Mouse (Mus musculus) neural tube, embryonic 15.5 days (tissue): ENCODE measurements around the gene Tcf7. TPM values are rescaled to one million over a fixed set of nuclear protein-coding genes. Genes with fewer than 3 reads are reported as not detected.

ENCODE experiments used
- ATAC-seq: fragments of 200-750 bp; cut with Nextera tagmentation; 2 replicates; pipeline ENCODE4 v1.8.0; 2017; ENCODE audit warnings: mild to moderate bottlenecking, moderate TSS enrichment, moderate library complexity; ENCODE audit not compliant: low FRiP score
- H3K27ac ChIP-seq: fragments of 300-500 bp; sonication (generic); replicated peaks from 2 replicates; pipeline ENCODE4 v1.5.1; 2015; ENCODE audit warnings: mild to moderate bottlenecking, inconsistent platforms
- H3K27me3 ChIP-seq: fragments of 300-500 bp; sonication (generic); replicated peaks from 2 replicates; pipeline ENCODE4 v1.6.1; 2015; ENCODE audit warnings: inconsistent platforms
- H3K36me3 ChIP-seq: fragments of 300-500 bp; sonication (generic); 2 replicates; pipeline ENCODE4 v1.6.1; 2015; ENCODE audit warnings: inconsistent platforms
- H3K4me1 ChIP-seq: fragments of 300-500 bp; sonication (generic); 2 replicates; pipeline ENCODE4 v1.6.1; 2015; ENCODE audit warnings: inconsistent platforms
- H3K4me2 ChIP-seq: fragments of 300-500 bp; sonication (generic); 2 replicates; pipeline ENCODE4 v1.6.1; 2015; ENCODE audit warnings: inconsistent platforms, mild to moderate bottlenecking, moderate library complexity
- H3K4me3 ChIP-seq: fragments of 300-500 bp; sonication (generic); replicated peaks from 2 replicates; pipeline ENCODE4 v1.5.1; 2015; ENCODE audit warnings: mild to moderate bottlenecking, inconsistent platforms
- H3K9ac ChIP-seq: fragments of 300-500 bp; sonication (generic); replicated peaks from 2 replicates; pipeline ENCODE4 v1.6.1; 2015; ENCODE audit warnings: mild to moderate bottlenecking, inconsistent platforms
- H3K9me3 ChIP-seq: fragments of 300-500 bp; sonication (generic); replicated peaks from 2 replicates; pipeline ENCODE4 v1.6.1; 2016; ENCODE audit warnings: inconsistent platforms
- WGBS: fragments of 180-500 bp; shearing (Covaris S2); methylation state at CpG from one replicate; pipeline ENCODE4 v1.1.7; 2015; ENCODE audit warnings: mixed read lengths; 5-methylcytosine and 5-hydroxymethylcytosine counted together
- polyA plus RNA-seq: library from polyadenylated mRNA; unstranded; fragments of >200 nt; fragmentation: Nextera tagmentation; extraction: Ambion mirVana; gene quantifications from 2 replicates; pipeline ENCODE4 v1.2.1, GENCODE M21; 2015

Gene Tcf7
- polyA plus RNA-seq, 1 experiment from 2014 or later, result 5.0 TPM

DNA sequence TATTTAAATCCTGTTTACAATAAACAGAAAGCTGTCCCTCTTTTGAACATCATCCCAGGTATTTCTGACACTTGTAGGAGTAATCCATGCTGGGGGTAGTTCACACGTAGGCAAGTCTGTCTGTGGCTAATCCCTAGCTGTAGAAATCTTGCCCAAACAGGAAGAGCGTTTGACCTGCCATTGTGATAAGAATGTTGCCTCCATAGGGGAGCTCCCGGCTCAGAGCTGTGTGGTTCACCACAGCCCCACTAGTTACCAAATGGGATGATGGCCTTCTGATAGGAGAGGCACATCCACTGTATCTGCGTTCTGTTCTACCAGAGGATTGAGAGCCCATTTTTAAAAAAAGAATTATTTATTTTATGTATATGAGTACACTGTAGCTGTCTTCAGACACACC lies 22.5 kb upstream of the Tcf7 start:
- no peaks in the 10 kb centered on the region for H3K27me3 ChIP-seq
- no peaks in the 10 kb centered on the region for H3K36me3 ChIP-seq
- no peaks in the 10 kb centered on the region for H3K4me1 ChIP-seq
- WGBS, result 74% methylated on average over 4 of the region's 4 CpGs
- no peaks in the 10 kb centered on the region for H3K9me3 ChIP-seq
- ATAC-seq, result no peak
- H3K4me3 ChIP-seq, result no peak overlapping the region
- H3K9ac ChIP-seq, result no peak overlapping the region
- H3K4me2 ChIP-seq, result no peak overlapping the region
- no peak overlapping the region for H3K27ac ChIP-seq

DNA sequence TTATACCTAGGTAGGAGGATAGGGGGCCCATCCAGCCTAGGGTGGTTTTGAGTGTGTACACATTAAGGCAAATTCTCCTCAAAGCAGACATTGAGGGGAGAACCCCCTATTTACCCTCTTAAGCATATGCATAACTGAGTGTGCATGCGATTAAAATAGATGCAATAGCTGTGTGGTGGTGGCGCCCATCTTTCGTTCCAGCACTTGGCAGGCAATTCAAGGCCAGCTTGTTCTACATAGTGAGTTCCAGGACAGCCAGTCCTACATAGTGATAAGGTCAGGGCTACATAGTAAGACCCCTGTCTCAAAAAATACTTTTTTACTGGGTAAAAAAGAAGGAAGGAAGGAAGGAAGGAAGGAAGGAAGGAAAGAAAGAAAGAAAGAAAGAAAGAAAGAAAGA lies 19.9 kb upstream of the Tcf7 start:
- no peaks in the 10 kb centered on the region for H3K27me3 ChIP-seq
- H3K4me1 ChIP-seq, result no peaks in the 10 kb centered on the region
- no peak overlapping the region for H3K4me2 ChIP-seq
- 95% methylated on average over 3 of the region's 3 CpGs for WGBS
- no peaks in the 10 kb centered on the region for H3K36me3 ChIP-seq
- no peak for ATAC-seq
- no peak overlapping the region for H3K9ac ChIP-seq
- no peak overlapping the region for H3K27ac ChIP-seq
- H3K4me3 ChIP-seq, result no peak overlapping the region
- H3K9me3 ChIP-seq, result no peaks in the 10 kb centered on the region

DNA sequence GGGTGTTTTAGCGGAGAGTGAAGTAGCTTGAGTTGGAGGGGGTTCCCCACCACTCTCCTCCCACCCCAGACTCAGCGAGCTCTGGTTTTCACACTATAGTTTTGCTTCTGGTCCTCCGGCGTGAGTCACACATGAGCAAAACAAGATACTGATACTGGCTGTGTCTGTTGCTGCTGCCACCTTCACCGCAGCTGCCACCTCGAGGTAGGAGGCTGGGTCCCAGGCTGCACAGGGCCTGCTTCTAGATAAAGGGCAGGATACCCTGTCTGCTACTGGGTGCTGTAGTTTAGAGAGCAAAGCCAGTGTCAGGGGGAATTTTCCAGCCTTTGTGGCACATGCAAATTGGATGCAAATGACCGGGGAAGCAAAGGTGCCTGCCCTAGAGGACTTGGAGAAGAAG lies 16.9 kb upstream of the Tcf7 start:
- no peaks in the 10 kb centered on the region for H3K27me3 ChIP-seq

DNA sequence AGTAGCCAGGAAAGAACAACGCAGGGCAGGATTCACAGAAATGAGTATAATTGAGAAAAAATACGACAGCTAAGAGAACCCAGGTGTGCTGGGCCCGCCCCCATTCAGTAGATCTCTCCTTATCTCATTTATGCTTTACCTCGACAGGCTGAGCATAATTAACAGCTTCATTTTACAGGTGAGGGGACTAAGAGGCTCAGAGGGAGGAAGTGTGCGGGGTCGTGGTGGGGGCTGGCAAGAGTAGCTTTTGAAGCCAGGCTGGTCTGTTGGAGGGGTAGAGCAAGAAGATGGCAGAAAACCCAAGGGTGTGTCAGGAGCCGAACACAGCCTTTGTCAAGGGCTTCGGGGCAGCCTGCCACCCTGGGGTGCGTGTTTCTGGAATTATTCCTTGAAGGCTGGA lies 16.1 kb upstream of the Tcf7 start:
- no peak for ATAC-seq
- no peak overlapping the region for H3K4me2 ChIP-seq
- no peak overlapping the region for H3K9ac ChIP-seq
- no peaks in the 10 kb centered on the region for H3K27me3 ChIP-seq
- no peaks in the 10 kb centered on the region for H3K36me3 ChIP-seq
- WGBS, result 78% methylated on average over 9 of the region's 9 CpGs
- no peak overlapping the region for H3K4me3 ChIP-seq
- H3K27ac ChIP-seq, result no peak overlapping the region
- H3K9me3 ChIP-seq, result no peaks in the 10 kb centered on the region
- H3K4me1 ChIP-seq, result peaks cover 2% of the 10 kb centered on the region; the same call in 1 of the 2 replicates

More for the DNA sequence above, 16.9 kb upstream of the Tcf7 start:
- ATAC-seq, result no peak
- no peak overlapping the region for H3K27ac ChIP-seq
- H3K4me1 ChIP-seq, result peaks cover 2% of the 10 kb centered on the region; the same call in 1 of the 2 replicates
- H3K4me3 ChIP-seq, result no peak overlapping the region
- H3K9ac ChIP-seq, result no peak overlapping the region
- 72% methylated on average over 7 of the region's 7 CpGs for WGBS
- H3K9me3 ChIP-seq, result no peaks in the 10 kb centered on the region
- H3K36me3 ChIP-seq, result no peaks in the 10 kb centered on the region
- H3K4me2 ChIP-seq, result no peak overlapping the region

DNA sequence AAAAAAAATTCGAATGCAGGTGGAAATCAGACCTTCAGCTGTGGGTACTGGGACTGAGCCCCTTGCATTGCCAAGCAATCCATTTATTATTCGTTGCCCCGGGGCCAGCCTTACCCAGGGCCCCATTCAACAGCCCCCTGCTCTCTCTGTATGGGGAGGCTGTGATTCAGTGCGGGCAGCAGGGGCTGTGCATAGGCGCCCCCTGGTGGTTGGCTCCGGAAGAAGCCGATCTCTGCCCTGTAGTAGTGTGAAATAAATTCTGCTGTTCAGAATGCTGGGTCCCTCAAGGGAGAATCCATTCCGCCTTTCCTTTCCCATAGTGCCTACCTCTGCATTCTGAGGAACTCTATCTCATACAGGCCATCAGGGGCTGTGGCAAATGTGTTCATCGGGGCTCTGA lies 14.5 kb upstream of the Tcf7 start:
- H3K36me3 ChIP-seq, result no peaks in the 10 kb centered on the region
- no peak overlapping the region for H3K9ac ChIP-seq
- no peak overlapping the region for H3K4me3 ChIP-seq
- H3K4me2 ChIP-seq, result no peak overlapping the region
- no peak overlapping the region for H3K27ac ChIP-seq
- no peaks in the 10 kb centered on the region for H3K27me3 ChIP-seq
- peaks cover 2% of the 10 kb centered on the region; the same call in 1 of the 2 replicates for H3K4me1 ChIP-seq
- no peaks in the 10 kb centered on the region for H3K9me3 ChIP-seq
- no peak for ATAC-seq
- 15% methylated on average over 9 of the region's 9 CpGs for WGBS

DNA sequence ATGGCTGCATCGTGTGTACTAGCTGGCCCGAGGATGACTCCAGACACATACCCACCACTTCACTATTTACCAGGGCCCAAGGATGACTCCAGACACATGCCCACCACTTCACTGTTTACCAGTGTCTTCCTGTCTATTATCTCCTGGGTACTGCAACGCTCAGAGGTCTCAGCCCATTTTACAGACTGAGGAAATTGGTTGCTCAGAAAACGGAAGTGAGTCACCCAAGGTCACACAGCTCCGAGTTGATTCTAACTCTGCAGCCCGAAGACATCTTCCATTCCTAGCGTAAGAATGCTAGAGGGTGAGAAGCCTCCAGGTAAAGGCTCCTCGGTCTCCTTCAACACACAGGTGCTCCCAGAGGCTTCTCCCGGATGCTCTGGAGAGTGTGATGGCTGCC lies 11.3 kb upstream of the Tcf7 start:
- H3K9me3 ChIP-seq, result no peaks in the 10 kb centered on the region
- H3K36me3 ChIP-seq, result no peaks in the 10 kb centered on the region
- no peak overlapping the region for H3K4me3 ChIP-seq
- H3K4me2 ChIP-seq, result no peak overlapping the region
- no peaks in the 10 kb centered on the region for H3K27me3 ChIP-seq
- 87% methylated on average over 9 of the region's 9 CpGs for whole genome bisulfite sequencing
- no peak overlapping the region for H3K9ac ChIP-seq
- no peak for ATAC-seq
- H3K27ac ChIP-seq, result no peak overlapping the region
- peaks cover 2% of the 10 kb centered on the region; the same call in 1 of the 2 replicates for H3K4me1 ChIP-seq

DNA sequence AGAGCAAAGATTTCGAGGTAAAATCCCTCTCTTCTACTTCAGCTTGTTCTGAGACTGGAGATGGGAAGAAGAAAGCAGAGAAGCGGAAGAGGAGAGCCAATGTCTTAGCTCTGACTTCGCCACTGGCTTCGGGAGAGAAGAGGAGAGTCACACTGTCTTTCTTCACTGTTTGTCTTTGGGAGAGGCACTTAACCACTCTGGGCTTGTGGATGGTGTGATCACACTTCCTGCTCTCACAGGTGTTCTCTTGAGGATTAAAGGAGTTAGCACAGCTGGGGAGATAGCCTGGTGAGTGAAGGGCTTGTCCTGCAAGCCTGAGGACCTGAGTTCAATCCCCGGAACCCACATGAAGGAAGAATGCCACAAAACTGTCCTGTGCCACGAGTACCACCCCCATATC lies 10.1 kb upstream of the Tcf7 start:
- Histone ChIP-seq H3K4me3 (no peak overlapping the region), H3K36me3 (no peaks in the 10 kb centered on the region), H3K9me3 (no peaks in the 10 kb centered on the region), H3K27me3 (no peaks in the 10 kb centered on the region), H3K27ac (no peak overlapping the region), H3K4me1 (peaks cover 2% of the 10 kb centered on the region; the same call in 1 of the 2 replicates), H3K9ac (no peak overlapping the region), H3K4me2 (no peak overlapping the region)
- 79% methylated on average over 6 of the region's 6 CpGs for WGBS
- no peak for ATAC-seq

DNA sequence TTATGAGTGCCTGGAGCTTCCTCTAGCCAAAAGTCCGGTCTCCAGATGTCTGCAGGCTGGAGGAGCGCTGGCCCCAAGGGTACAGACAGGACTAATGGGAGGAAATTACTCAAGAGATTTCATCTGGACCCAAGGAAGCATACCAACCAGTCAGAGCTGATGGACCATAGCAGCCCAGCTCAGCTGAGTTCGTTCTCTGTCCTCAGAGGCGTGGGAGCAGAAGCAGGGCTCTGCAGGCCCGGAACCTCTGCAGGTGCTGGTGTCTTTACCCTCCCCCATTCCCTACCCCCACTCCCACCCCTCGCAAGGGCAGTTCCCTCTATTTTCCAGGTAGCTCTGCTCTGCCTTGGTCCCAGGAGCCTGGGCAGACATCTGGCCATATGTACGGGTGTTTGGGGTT lies 9.5 kb upstream of the Tcf7 start:
- H3K4me2 ChIP-seq, result no peak overlapping the region

DNA sequence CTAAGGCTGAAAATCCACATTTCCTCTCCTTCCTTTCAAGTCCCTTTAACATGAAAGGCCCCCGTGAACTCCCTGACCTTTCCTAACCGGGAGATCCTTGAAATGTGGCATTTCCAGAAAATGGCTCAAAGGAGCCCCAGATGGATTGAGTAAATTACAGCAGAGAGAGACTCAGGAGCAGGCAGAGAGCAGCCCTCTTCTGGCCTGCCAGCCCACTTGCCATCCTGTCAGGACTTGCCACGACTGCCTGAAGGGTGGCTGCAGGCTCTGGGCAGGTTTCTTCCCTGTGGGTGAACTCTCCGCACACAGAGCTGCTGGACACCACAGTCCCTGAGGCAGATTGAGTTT lies 4.1 kb upstream of the Tcf7 start:
- no peak for ATAC-seq

More for the DNA sequence above, 9.5 kb upstream of the Tcf7 start:
- ATAC-seq, result no peak
- H3K36me3 ChIP-seq, result no peaks in the 10 kb centered on the region
- H3K27me3 ChIP-seq, result no peaks in the 10 kb centered on the region
- H3K4me3 ChIP-seq, result no peak overlapping the region
- H3K9me3 ChIP-seq, result no peaks in the 10 kb centered on the region
- WGBS, result 84% methylated on average over 7 of the region's 7 CpGs
- no peak overlapping the region for H3K27ac ChIP-seq
- H3K9ac ChIP-seq, result no peak overlapping the region
- peaks cover 2% of the 10 kb centered on the region; the same call in 1 of the 2 replicates for H3K4me1 ChIP-seq

DNA sequence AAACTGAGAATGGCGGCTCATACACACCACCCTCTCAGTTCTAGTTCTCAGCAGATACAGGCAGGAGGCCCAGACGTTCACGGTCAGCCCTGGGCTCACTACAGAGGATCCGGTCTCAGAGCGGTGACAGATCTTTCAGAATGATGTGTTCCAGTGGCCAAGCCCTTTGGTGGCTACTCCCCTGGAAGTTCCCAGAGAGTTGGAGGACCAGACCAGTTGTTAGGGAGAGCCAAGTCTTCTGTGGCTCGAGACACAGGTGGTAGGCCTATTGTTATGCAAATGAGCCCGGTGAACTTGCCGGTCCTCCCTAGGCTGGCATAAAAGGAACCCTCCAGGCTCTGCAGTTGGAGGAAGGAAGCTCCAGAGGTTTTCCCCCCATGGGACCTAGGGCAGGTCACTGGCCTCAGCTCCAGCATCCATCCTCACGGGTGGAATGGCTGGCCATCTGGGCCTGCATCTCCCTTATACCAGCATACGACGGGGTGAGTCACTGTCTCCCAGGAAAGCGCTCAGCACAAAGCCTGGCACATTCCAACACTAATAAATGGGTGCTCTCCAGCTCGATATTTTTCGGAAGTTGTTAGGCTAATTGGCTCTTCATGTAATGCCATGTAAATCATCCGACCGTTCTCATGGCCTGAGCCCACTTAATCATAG lies 3.6 kb upstream of the Tcf7 start:
- Histone ChIP-seq H3K27me3 (peaks cover 34% of the 10 kb centered on the region), H3K4me1 (peaks cover 30% of the 10 kb centered on the region), H3K36me3 (no peaks in the 10 kb centered on the region), H3K27ac (no peak overlapping the region), H3K4me3 (no peak overlapping the region), H3K9ac (no peak overlapping the region), H3K4me2 (no peak overlapping the region), H3K9me3 (no peaks in the 10 kb centered on the region)
- ATAC-seq, result no peak
- 19% methylated on average over 16 of the region's 16 CpGs for WGBS

More for the DNA sequence above, 4.1 kb upstream of the Tcf7 start:
- H3K9ac ChIP-seq, result no peak overlapping the region
- WGBS, result 16% methylated on average over 4 of the region's 4 CpGs
- H3K27ac ChIP-seq, result no peak overlapping the region
- no peak overlapping the region for H3K4me3 ChIP-seq
- no peaks in the 10 kb centered on the region for H3K9me3 ChIP-seq
- H3K27me3 ChIP-seq, result peaks cover 33% of the 10 kb centered on the region
- peaks cover 30% of the 10 kb centered on the region for H3K4me1 ChIP-seq
- no peak overlapping the region for H3K4me2 ChIP-seq
- no peaks in the 10 kb centered on the region for H3K36me3 ChIP-seq

DNA sequence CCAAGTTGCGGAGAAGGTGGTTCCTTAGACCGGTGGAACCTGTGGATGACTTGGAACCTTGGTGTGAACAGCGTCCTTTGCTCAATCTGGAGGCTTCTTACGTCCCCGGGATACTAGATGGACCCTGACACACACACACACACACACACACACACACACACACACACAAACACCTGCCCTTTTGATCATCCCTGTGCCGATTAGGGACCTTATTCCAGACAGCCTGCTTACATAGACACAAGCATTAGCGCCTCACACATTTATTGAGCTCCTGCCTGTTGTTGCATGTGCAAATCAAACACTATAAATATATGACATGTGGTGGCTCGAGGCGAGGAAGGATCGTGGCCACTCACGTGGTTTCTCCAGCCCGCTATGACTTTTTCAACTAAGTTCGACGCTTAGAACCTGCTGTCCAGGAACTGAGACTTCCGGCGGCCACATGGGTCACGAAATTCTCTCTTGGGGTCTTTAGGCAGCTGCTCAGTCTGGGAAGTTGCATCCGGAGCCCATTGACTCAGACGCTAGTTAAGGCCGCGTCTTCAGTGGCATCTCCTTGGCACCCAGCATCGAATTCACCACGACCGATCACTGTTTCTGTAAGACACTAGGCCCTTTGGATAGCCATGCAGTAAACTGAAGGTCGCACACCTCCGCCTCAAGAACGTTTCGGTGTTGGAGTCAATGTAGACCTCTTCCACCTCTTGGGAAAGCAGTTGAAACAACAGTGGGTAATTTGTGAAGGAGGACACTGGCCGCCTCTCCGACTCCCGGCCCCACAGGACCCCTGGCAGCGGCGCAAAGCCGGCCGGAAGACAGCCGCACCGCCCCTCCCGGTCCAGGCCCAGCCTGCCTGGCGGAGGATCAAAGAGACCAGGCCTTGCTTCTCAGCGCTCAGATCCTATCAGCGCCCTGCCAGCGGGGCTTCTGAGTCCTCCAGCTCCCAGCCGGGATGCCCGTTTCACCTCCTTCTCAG lies 1.1 kb upstream of the Tcf7 start:
- Histone ChIP-seq H3K4me2 (peak overlapping the region; percentile 96), H3K9ac (no peak overlapping the region), H3K27me3 (peaks cover 36% of the 10 kb centered on the region), H3K4me1 (peaks cover 30% of the 10 kb centered on the region), H3K36me3 (no peaks in the 10 kb centered on the region), H3K27ac (no peak overlapping the region), H3K4me3 (peak overlapping the region; percentile 64), H3K9me3 (no peaks in the 10 kb centered on the region)
- WGBS, result 8% methylated on average over 44 of the region's 44 CpGs
- ATAC-seq, result peak; percentile 30; the same call in 1 of the 2 replicates

DNA sequence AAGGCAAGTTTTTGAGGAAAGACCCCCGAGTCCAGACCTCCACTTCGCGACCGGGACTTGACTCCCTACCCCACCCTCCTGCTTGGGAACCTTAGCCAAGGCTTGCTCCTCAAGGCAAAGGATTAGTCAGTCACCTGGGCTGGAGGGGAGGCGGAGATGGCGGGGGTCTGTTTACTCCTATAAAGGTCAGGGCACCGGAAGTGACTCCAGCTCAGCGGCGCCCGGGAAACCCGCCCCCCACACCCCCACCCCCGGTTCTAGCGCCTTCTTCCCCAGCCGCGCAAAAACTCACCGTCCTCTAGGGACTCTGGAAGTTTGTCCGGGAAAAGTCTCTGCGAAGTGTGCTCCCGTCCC lies 417 bp downstream of the Tcf7 start:
- Histone ChIP-seq H3K9me3 (no peaks in the 10 kb centered on the region), H3K27ac (peak overlapping the region; percentile 49; the same call in 1 of the 2 replicates), H3K4me1 (peaks cover 30% of the 10 kb centered on the region), H3K4me3 (peak overlapping the region; percentile 64), H3K4me2 (peak overlapping the region; percentile 96), H3K27me3 (peaks cover 36% of the 10 kb centered on the region), H3K36me3 (no peaks in the 10 kb centered on the region), H3K9ac (peak overlapping the region; percentile 60)
- no peak for ATAC-seq
- WGBS, result 1% methylated on average over 19 of the region's 19 CpGs
